Comparison of ENCODE assay signal across 10 mouse cellular contexts in the genomic region with DNA sequence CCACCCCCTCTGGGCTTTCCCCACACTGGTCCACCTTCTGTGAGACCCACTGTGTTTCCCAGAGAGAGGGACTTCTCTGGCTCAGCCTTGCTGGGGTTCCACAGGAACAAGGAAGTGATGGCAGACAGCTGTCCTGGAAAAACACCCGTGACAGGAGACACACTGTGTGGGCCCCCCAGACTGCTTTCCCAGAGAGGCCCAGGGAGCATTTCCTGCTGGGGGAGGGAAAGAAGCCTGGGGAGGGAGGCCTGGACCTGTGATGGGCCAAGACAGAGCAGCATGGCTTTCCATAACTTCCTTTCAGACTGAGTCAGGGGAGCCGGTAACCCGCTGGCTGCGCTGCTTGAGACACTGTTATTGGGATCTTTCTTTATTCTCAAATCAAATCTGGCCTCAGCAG. TPM values are rescaled to one million over a fixed set of nuclear protein-coding genes. Genes with fewer than 3 reads are reported as not detected.
A peak's percentile ranks its signal among the peaks of the same experiment; 100 is the strongest.
DNase-seq lines count a peak whose midpoint lies in the region; ATAC-seq and TF ChIP-seq lines count a peak whose summit lies in the region.
"Had no signal": no experiment of that assay in that cellular context is flagged by ENCODE, and none has a peak within 500 bp of the region (broad histone marks: within the 10 kb centered on the region; RNA-seq: fewer than 3 reads in every experiment).

No protein-coding gene starts in this region.

- H3K4me2 ChIP-seq in intestine, embryonic 16.5 days (ENCODE audit: low read depth, low read length), result 0 out of 2 replicates have a peak overlapping the region, but pooled peaks have one; percentile 29
- no peak overlapping the region for H3K4me2 ChIP-seq in liver, embryonic 16.5 days (ENCODE audit: low read depth, low read length)
- no peak overlapping the region for H3K4me2 ChIP-seq in midbrain, postnatal 0 days (ENCODE audit: low read depth, low read length, poor library complexity, severe bottlenecking)

- peaks cover 26% of the 10 kb centered on the region; the same call in 1 of the 2 replicates for H3K79me2 ChIP-seq in liver, adult 2 months (ENCODE audit: control insufficient read depth, insufficient read depth, low read length)

- H3K9me3 ChIP-seq in intestine, embryonic 16.5 days (ENCODE audit: control insufficient read depth, low read length), result no peaks in the 10 kb centered on the region
- H3K9me3 ChIP-seq in liver, embryonic 16.5 days (replicated peaks; ENCODE audit: control insufficient read depth, low read length), result no peaks in the 10 kb centered on the region
- H3K9me3 ChIP-seq in midbrain, postnatal 0 days (ENCODE audit: low read length), result no peaks in the 10 kb centered on the region

- peaks cover 71% of the 10 kb centered on the region for H3K4me1 ChIP-seq in liver, adult 2 months (ENCODE audit: control insufficient read depth, insufficient read depth, low read length)
- H3K4me1 ChIP-seq in intestine, embryonic 16.5 days (ENCODE audit: control insufficient read depth, insufficient read depth, low read length), result peaks cover 90% of the 10 kb centered on the region
- peaks cover 77% of the 10 kb centered on the region for H3K4me1 ChIP-seq in liver, embryonic 16.5 days (ENCODE audit: control insufficient read depth, low read depth, low read length)
- H3K4me1 ChIP-seq in midbrain, postnatal 0 days (ENCODE audit: insufficient read depth, low read length), result no peaks in the 10 kb centered on the region

- ATAC-seq in intestine, embryonic 16.5 days, result no peak; the same call in 1 of the 2 replicates
- no peak for ATAC-seq in liver, embryonic 16.5 days (ENCODE audit: low read depth)
- ATAC-seq in midbrain, postnatal 0 days (ENCODE audit: low FRiP score), result no peak

- TF ChIP-seq POLR2A in liver, adult 2 months (IDR thresholded peaks at IDR 0.05; ENCODE audit: extremely low read depth, insufficient read depth, low read length), result no peak

- H3K4me3 ChIP-seq in liver, adult 2 months (ENCODE audit: insufficient read depth, low read depth, low read length), result no peak overlapping the region
- H3K4me3 ChIP-seq in intestine, embryonic 16.5 days (ENCODE audit: low read length), result no peak overlapping the region
- no peak overlapping the region for H3K4me3 ChIP-seq in liver, embryonic 16.5 days (ENCODE audit: low read depth, low read length)
- H3K4me3 ChIP-seq in midbrain, postnatal 0 days (ENCODE audit: low read depth, low read length), result no peak overlapping the region

- peak; percentile 34 for DNase-seq in liver, adult 2 months (ENCODE audit: extremely low read depth, low read depth, low spot score)
- DNase-seq in liver, result no peak
- peak; percentile 42 for DNase-seq in heart, adult 8-10 months (ENCODE audit: low spot score)
- no peak for DNase-seq in layer of hippocampus, adult 11-12 months (ENCODE audit: low spot score)
- no peak for DNase-seq in adipocyte (ENCODE audit: low spot score)
- no peak for DNase-seq in midbrain, postnatal 0 days (ENCODE audit: low spot score)
- DNase-seq: left cerebral cortex, postnatal 4 days had no signal

- H3K27me3 ChIP-seq in liver, adult 2 months (ENCODE audit: control insufficient read depth, insufficient read depth, low read length), result no peaks in the 10 kb centered on the region
- H3K27me3 ChIP-seq in intestine, embryonic 16.5 days (replicated peaks; ENCODE audit: control insufficient read depth, insufficient read depth, low read length), result no peaks in the 10 kb centered on the region
- H3K27me3 ChIP-seq in liver, embryonic 16.5 days (ENCODE audit: control insufficient read depth, insufficient read depth, low read depth, low read length), result no peaks in the 10 kb centered on the region
- H3K27me3 ChIP-seq in midbrain, postnatal 0 days (ENCODE audit: insufficient read depth, low read length), result no peaks in the 10 kb centered on the region

- H3K36me3 ChIP-seq in liver, adult 2 months (ENCODE audit: control insufficient read depth, insufficient read depth, low read length), result peaks cover 36% of the 10 kb centered on the region
- H3K36me3 ChIP-seq in intestine, embryonic 16.5 days (ENCODE audit: control insufficient read depth, insufficient read depth, low read length), result no peaks in the 10 kb centered on the region
- no peaks in the 10 kb centered on the region; the same call in none of the 2 replicates for H3K36me3 ChIP-seq in liver, embryonic 16.5 days (ENCODE audit: control insufficient read depth, insufficient read depth)
- no peaks in the 10 kb centered on the region for H3K36me3 ChIP-seq in midbrain, postnatal 0 days (ENCODE audit: insufficient read depth, low read length)

- WGBS in liver, adult 2 months, result 45% methylated on average over 4 of the region's 4 CpGs
- 25% methylated on average over 4 of the region's 4 CpGs for WGBS in intestine, embryonic 16.5 days
- WGBS in liver, embryonic 16.5 days (ENCODE audit: insufficient replicate concordance), result 77% methylated on average over 4 of the region's 4 CpGs
- WGBS in midbrain, postnatal 0 days, result 74% methylated on average over 4 of the region's 4 CpGs

- peak overlapping the region; percentile 89 for H3K27ac ChIP-seq in liver, adult 2 months (replicated peaks; ENCODE audit: insufficient read depth, low read depth, low read length)
- H3K27ac ChIP-seq in intestine, embryonic 16.5 days (ENCODE audit: low read length), result peak overlapping the region; percentile 88
- H3K27ac ChIP-seq in liver, embryonic 16.5 days (ENCODE audit: low read length), result peak overlapping the region; percentile 26; the same call in 1 of the 2 replicates
- no peak overlapping the region for H3K27ac ChIP-seq in midbrain, postnatal 0 days (ENCODE audit: low read depth, low read length)

- peak overlapping the region; percentile 71 for H3K9ac ChIP-seq in liver, adult 2 months (ENCODE audit: low read depth, low read length)
- H3K9ac ChIP-seq in intestine, embryonic 16.5 days (ENCODE audit: low read depth, low read length), result peak overlapping the region; percentile 32; the same call in 1 of the 2 replicates
- H3K9ac ChIP-seq in liver, embryonic 16.5 days (ENCODE audit: low read depth, low read length), result no peak overlapping the region
- no peak overlapping the region for H3K9ac ChIP-seq in midbrain, postnatal 0 days (replicated peaks; ENCODE audit: low read length, poor library complexity, severe bottlenecking)

- TF ChIP-seq CTCF in liver, adult 2 months (IDR thresholded peaks at IDR 0.05; ENCODE audit: low read depth, low read length), result no peak
- TF ChIP-seq CTCF in midbrain, postnatal 0 days (IDR thresholded peaks at IDR 0.05), result no peak

RNA-seq across cellular contexts. Expression of a gene that starts 8.8 kb away (rescaled TPM):
- total RNA-seq in liver, adult 2 months (2014; rRNA removed), result 237 and 289 TPM in 2 replicates
- 243 and 326 TPM in 2 replicates for polyA plus RNA-seq in liver, adult 2 months (2012; rRNA removed)
- total RNA-seq in heart, adult 8-10 months (2022), result 10 to 100 TPM in 1 of 4 experiments, 1 to 10 TPM in 3; 8.9 to 10.2 (median 9.0) TPM
- 11.8 and 44.1 TPM in 2 replicates for polyA plus RNA-seq in intestine, embryonic 16.5 days (2015; fragmentation: Nextera tagmentation; extraction: Ambion mirVana)
- polyA plus RNA-seq in liver, embryonic 16.5 days (2015; fragmentation: Nextera tagmentation; extraction: Ambion mirVana), result 24.4 and 29.0 TPM in 2 replicates
- 4.7 and 4.9 TPM in 2 replicates for total RNA-seq in midbrain, postnatal 0 days (2014; rRNA removed)
- polyA plus RNA-seq in midbrain, postnatal 0 days (2015; fragmentation: Nextera tagmentation; extraction: Ambion mirVana), result 4.5 and 4.7 TPM in 2 replicates

RNA-seq across cellular contexts. Expression of a gene that starts 20.7 kb away (rescaled TPM):
- not detected in 2 replicates for total RNA-seq in liver, adult 2 months (2014; rRNA removed)
- polyA plus RNA-seq in liver, adult 2 months (2012; rRNA removed), result not detected in 2 replicates
- not detected for total RNA-seq in heart, adult 8-10 months (2022)
- polyA plus RNA-seq in intestine, embryonic 16.5 days (2015; fragmentation: Nextera tagmentation; extraction: Ambion mirVana), result 0.24 and 0.34 TPM in 2 replicates
- 0.07 TPM in 1 of 2 replicates, not detected in the other for polyA plus RNA-seq in liver, embryonic 16.5 days (2015; fragmentation: Nextera tagmentation; extraction: Ambion mirVana)
- total RNA-seq in midbrain, postnatal 0 days (2014; rRNA removed), result 0.16 TPM in 1 of 2 replicates, not detected in the other
- polyA plus RNA-seq in midbrain, postnatal 0 days (2015; fragmentation: Nextera tagmentation; extraction: Ambion mirVana), result not detected in 2 replicates
- total RNA-seq: left cerebral cortex, postnatal 4 days had no signal
- polyA plus RNA-seq: neural tube, embryonic 14.5 days had no signal

Comparison
In these comparisons a context has a peak if more than half of its experiments do, and no peak if none do; other contexts are left out.
1. DNase-seq: peak in liver, adult 2 months (single experiment) and heart, adult 8-10 months (single experiment); none in liver (single experiment), layer of hippocampus, adult 11-12 months (single experiment), adipocyte (single experiment) and midbrain, postnatal 0 days (single experiment).
2. H3K9ac ChIP-seq: peak in liver, adult 2 months (single experiment) and intestine, embryonic 16.5 days (single experiment); none in liver, embryonic 16.5 days (single experiment) and midbrain, postnatal 0 days (single experiment).